Mouse (Mus musculus) kidney, adult 11 months (tissue): ENCODE data around the gene Eif4b.
A peak's percentile ranks its signal among the peaks of the same experiment; 100 is the strongest.

Experiments
- DNase-seq: peaks from one replicate; pipeline ENCODE4 v3.0.0; 2022

Eif4b gene

GRCm38 (mm10) chr15:102102548-102103121 is 29.1 kb downstream of the Eif4b start:
- DNase-seq, result peak; percentile 77

DNA sequence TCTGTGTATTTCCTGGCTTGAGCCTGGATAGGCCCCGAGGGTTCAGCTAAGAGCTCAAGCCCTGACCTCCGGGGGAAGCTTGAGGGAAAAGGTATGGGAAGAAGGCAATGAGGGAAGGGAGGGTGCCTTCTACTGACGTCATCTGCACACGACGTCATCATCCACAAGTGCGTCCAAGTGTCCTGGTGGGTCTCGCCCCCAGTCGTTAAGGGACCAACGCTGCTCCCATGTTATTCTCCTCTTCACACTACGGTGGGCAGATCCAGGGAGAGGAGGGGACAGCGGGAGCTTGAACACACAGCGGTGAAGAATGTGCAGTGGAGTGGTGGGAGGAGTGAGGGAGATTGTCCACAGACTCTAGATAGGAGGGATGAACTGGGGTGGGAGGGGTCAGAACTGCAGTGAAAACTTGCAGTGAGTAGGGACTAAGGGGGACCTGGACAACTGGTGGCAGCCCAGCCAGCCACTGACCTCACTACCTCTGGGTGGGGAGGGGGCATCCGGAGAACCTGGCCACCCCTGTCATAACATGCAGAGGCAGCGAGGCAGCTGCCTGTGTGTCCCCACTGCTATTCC is 29.9 kb downstream of the Eif4b start:
- no peak for DNase-seq

- peak; percentile 98 for DNase-seq
These were observed 30.5 kb downstream of the Eif4b start for GRCm38 (mm10) chr15:102103947-102104555.

DNA sequence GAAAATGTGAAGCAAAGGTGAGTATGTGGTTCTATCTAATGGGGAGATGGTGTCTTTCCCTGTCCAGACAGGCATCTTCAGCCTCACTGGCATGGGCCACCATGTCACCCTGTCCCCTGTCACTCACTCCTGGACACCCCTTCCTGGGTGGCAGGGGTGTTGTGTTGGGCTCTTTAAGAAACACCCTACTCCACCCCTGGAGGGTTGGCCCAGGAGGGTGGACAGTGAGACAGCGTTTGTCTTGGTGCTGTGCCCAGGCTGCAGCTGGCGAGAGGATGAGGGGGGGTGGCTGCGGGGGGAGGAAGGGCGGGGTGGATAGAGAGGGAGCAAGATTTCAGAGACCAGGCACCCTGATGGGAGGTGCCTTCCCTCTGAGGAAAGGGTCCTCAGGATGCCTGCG is 31.8 kb downstream of the Eif4b start:
- DNase-seq, result peak; percentile 85

DNA sequence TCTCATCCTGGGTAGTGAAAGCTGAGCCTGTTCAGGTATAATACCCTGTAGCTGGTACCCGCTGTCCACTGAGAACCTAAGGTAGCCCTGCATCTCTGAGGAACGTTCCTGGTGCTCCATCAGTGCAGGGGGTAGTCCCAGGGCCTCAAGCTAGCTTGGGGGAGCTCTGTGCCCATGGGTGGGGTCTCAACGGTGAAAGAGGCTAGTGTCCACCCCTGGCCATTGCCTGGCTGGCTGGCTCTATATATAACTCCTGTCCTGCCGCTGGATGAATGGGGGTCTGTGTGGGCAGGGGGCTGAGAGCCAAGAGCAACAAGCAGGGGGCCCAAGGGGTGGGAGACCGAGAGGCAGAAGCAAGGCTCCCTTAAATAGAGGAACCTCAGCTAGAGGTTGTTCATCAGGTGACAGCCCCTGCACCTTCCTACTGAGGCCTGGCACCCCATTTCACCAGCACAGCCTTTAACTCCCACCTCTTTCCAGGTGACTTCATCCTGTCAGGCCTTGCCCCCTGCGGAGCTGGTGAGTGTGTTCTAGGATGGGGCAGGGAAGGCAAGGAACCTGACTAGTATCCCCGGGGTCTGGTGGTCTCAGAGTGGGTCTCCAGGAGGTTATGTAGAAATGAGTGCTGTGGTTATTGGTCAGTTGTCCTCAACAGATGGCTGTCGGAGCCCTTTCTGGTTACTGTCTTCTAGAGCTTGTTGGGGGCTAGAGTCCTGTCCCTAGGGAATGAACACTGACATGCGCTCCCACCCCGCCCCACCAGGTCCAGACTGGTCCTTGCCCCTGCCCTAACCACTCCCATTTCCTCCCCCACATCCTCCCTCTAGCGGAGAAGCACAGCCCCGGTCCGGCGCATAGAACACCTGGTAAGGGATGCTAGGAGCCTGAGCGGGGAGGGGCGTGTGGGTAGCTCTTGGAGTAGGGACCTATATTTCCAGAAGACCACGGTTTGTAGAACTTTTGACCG is 32.5 kb downstream of the Eif4b start:
- DNase-seq, result peak; percentile 52

DNA sequence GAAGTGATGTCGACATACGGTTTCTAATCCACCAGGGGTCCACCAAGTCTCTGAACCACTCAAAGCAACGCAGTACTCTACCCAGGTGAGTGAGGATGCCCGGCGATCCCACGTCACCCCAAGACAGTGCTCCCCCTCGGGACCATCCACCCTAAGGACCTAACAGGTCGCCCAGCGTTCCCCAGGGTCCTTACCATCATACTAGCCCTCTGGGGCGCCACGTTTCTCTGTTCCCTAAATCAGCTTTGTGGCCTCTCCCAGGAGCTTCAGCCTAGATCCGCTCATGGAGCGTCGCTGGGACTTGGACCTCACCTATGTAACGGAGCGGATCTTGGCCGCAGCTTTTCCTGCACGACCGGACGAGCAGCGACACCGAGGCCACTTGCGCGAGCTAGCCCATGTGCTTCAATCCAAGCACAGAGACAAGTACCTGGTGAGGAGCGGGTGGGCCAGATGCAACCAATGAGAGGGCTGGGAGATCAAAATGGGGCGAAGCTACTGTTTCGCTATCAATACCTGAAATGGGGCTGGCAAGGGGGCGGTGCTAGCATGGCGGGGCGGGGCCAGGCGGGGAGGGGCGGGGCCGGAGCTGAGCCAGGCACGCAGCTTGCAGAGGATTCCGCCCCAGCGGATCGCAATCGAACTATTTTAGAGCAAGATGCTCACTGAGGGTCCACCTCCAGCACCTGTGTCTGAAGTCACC is 33.3 kb downstream of the Eif4b start:
- no peak for DNase-seq

DNA sequence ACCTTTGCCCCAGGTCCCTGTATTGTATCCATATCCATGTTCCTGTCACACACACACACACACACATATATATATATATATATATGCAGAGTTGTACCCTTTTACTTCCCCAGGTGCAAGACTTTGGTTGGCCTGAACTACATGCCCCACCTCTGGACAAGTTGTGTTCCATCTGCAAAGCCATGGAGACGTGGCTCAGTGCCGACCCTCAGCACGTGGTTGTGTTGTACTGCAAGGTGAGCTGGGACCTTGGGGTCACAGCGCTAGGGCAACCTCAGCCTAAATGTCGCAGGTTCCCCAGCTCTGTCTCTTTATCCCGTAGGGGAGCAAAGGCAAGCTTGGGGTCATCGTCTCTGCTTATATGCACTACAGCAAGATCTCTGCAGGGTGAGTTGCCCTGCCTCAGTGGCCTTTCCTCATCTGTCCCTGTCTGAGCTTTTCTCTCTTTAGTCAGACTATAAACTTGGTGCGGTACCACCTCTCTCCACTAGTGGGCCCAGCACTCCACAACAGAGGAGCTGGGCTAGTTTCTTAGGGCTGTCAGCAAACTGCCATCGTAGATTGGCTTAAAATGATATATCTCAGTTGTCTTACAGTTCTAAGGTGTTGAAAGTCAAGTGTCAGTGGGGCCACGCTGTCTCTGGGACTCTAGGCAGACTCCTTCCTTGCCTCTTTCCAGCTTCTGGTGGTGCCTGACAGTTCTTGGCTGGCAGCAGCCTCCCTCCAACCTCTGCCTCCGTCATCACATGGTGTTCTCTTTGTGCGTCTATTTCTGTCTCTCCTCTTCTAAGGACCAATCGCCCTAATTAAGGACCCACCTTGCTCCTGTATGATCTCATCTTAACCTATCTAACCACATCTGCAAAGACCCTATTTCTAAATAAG is 34.4 kb downstream of the Eif4b start:
- DNase-seq, result no peak

DNA sequence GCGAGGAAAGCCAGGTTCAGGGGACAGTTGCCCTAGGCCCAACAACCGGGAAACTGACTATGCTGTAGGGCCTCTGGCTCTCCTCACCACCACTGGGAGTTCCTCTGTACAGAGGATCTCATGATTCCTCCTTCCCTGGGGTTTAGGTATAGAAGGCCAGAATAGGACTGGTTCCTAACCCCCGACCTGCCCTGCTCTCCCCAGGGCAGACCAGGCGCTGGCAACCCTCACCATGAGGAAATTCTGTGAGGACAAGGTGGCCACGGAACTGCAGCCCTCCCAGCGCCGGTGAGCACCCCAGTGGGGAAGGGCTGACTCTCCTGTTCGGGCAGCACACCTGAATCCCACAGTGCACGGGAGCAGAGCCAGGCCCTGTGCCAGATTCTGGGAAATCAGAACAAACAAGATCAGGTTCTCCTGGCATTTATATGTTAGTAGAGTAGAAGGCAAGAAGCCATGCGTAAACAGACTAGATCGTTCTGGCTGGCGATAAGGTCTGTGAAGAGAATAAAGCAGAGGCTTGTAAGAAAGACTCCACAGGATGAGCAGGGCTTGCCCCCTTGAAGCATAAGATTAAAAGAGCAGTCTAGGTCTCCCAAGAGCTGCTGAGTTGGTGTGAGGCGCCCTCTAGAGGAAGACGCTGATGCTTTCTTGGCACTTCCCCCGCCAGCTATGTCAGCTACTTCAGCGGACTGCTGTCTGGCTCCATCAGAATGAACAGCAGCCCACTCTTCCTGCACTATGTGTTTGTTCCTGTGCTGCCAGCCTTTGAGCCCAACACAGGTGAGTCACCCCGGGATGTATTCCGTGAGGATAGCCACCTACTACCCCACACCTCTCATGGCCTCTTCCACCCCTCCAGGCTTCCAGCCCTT is 35.3 kb downstream of the Eif4b start:
- DNase-seq, result peak; percentile 75

- DNase-seq, result no peak
These were observed 36.7 kb downstream of the Eif4b start for GRCm38 (mm10) chr15:102110271-102110670.

- no peak for DNase-seq
These were observed 37.3 kb downstream of the Eif4b start for GRCm38 (mm10) chr15:102110701-102111494.

- peak; percentile 31 for DNase-seq
These were observed 37.9 kb downstream of the Eif4b start for GRCm38 (mm10) chr15:102111495-102111829.

GRCm38 (mm10) chr15:102112181-102112580 is 38.6 kb downstream of the Eif4b start:
- DNase-seq, result no peak

DNA sequence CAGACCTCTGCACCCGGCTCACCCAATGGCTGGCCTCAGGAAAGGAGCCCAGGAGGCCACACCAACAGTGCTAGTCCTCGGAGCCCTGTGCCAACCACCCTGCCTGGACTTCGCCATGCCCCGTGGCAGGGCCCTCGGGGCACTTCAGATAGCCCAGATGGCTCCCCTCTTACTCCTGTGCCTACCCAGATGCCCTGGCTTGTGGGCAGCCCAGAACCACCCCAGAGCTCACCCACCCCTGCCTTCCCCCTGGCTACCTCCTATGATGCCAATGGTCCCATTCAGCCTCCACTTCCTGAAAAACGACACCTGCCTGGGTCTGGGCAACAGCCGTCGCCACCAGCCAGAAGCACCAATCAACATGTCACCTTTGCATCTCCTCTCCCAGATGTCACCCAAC is 39.3 kb downstream of the Eif4b start:
- no peak for DNase-seq

GRCm38 (mm10) chr15:102113674-102114073 is 40.1 kb downstream of the Eif4b start:
- no peak for DNase-seq

GRCm38 (mm10) chr15:102114651-102115260 is 41.2 kb downstream of the Eif4b start:
- no peak for DNase-seq

GRCm38 (mm10) chr15:102115731-102116231 is 42.2 kb downstream of the Eif4b start:
- no peak for DNase-seq

DNA sequence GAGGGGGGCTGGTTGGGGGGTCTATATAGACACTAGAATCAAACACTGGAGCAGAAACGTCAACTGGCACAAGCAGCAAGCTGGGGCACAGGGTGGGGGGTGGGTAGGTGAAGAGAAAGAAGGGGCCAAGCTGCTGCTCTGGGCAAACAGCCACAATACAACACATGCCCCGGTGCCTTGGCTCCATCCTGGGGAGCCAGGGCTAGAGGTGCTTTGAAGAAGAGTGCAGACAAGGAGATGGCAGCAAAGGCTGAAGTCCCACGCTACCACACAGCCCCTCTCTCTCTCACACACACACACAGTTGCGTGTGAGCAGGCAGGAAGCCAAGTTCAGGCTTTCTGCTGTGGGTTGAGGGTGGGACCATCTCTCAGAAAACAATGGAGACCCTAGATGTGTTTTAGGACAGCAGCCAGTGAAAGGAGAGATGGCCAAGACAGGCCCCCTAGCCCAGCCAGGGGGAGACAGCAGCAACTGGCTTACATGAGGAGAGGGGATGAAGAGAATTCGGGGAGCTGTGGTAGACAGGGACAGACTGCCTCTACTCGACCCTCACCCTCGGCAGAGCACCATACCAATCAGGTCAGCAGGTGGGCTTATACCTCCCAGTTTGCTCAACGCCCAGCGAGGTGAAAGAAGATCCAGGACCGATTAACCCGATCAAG is 43.3 kb downstream of the Eif4b start:
- DNase-seq, result no peak
